Mouse (Mus musculus) erythroblast, adult 5-6 weeks (primary cell): ENCODE results near the gene Chmp1a. TPM values are rescaled to one million over a fixed set of nuclear protein-coding genes. Genes with fewer than 3 reads are reported as not detected.
"Not testable (repeated sequence)": the region's sequence is repeated elsewhere in the genome, so short reads cannot be mapped to it uniquely, and the experiment has no call there.

ENCODE experiments used
- ATAC-seq: replicated peaks from 2 replicates; pipeline ENCODE4 v1.8.0; 2016; ENCODE audit warnings: moderate number of reproducible peaks, mild to moderate bottlenecking, moderate TSS enrichment, inconsistent platforms; ENCODE audit not compliant: poor library complexity, low FRiP score, severe bottlenecking
- total RNA-seq, 2 experiments: library from RNA; stranded (forward) in 1 of 2; stranded (reverse) in 1 of 2; fragments of 150-400 nt in 1 of 2; fragments of 200-764, 138-1000 nt in 1 of 2; gene quantifications; 2 replicates each; pipeline versions ENCODE4 v1.2.3 to v1.2.4; 2015 to 2017; ENCODE audit warnings: low replicate concordance in 2 of 2

The Chmp1a gene
- total RNA-seq, 2 experiments from 2014 or later: 17.0 to 19.2 TPM

- no peak for ATAC-seq
These were observed 20.7 kb upstream of the Chmp1a start for GRCm38 (mm10) chr8:123233300-123233699.

- ATAC-seq: no peak
These were observed 20.0 kb upstream of the Chmp1a start for GRCm38 (mm10) chr8:123232553-123232952.

- no peak for ATAC-seq
These were observed 19.2 kb upstream of the Chmp1a start for GRCm38 (mm10) chr8:123231742-123232141.

- not testable (repeated sequence) for ATAC-seq
These were observed 17.8 kb upstream of the Chmp1a start for GRCm38 (mm10) chr8:123230326-123230725.

GRCm38 (mm10) chr8:123228416-123228815, 15.9 kb upstream of the Chmp1a start:
- no peak for ATAC-seq

GRCm38 (mm10) chr8:123224278-123225266, 12.0 kb upstream of the Chmp1a start, which contains the start of gene Cdk10:
TSS of gene Cdk10 (plus strand) at chr8:123224842.
- peak; percentile 98 for ATAC-seq

GRCm38 (mm10) chr8:123220917-123221316, 8.4 kb upstream of the Chmp1a start:
- ATAC-seq: no peak

- ATAC-seq: no peak
These were observed 2.9 kb upstream of the Chmp1a start for GRCm38 (mm10) chr8:123215430-123215829.

GRCm38 (mm10) chr8:123213118-123213772, 682 bp upstream of the Chmp1a start:
- ATAC-seq: peak; percentile 21

GRCm38 (mm10) chr8:123211876-123212275, 687 bp downstream of the Chmp1a start:
- no peak for ATAC-seq

GRCm38 (mm10) chr8:123203571-123203970, 9.0 kb downstream of the Chmp1a start:
- no peak for ATAC-seq

GRCm38 (mm10) chr8:123202288-123202687, 10.3 kb downstream of the Chmp1a start:
- peak; percentile 59 for ATAC-seq

GRCm38 (mm10) chr8:123199864-123200263, 12.7 kb downstream of the Chmp1a start:
- no peak for ATAC-seq

- 0 out of 2 replicates have a peak, but pooled peaks have one; percentile 43 for ATAC-seq
These were observed 15.5 kb downstream of the Chmp1a start for GRCm38 (mm10) chr8:123197016-123197415.

GRCm38 (mm10) chr8:123193771-123194170, 18.8 kb downstream of the Chmp1a start:
- no peak for ATAC-seq

- no peak for ATAC-seq
These were observed 20.7 kb downstream of the Chmp1a start for GRCm38 (mm10) chr8:123191908-123192307.

- no peak for ATAC-seq
These were observed 21.9 kb downstream of the Chmp1a start for GRCm38 (mm10) chr8:123190678-123191077.

- no peak for ATAC-seq
These were observed 23.7 kb downstream of the Chmp1a start for GRCm38 (mm10) chr8:123188841-123189240.

GRCm38 (mm10) chr8:123188006-123188405, 24.6 kb downstream of the Chmp1a start:
- no peak for ATAC-seq

- ATAC-seq: no peak
These were observed 26.8 kb downstream of the Chmp1a start, which contains the start of gene Dpep1 for GRCm38 (mm10) chr8:123185566-123186409. TSS of gene Dpep1 (plus strand) at chr8:123186242.
